Mouse (Mus musculus): Measurements from ENCODE around the gene Arhgap23. TPM values are rescaled to one million over a fixed set of nuclear protein-coding genes. Genes with fewer than 3 reads are reported as not detected.
A peak's percentile ranks its signal among the peaks of the same experiment; 100 is the strongest.

The Arhgap23 gene
- polyA plus RNA-seq, 2 experiments = 9.8 to 28.9 TPM

DNA sequence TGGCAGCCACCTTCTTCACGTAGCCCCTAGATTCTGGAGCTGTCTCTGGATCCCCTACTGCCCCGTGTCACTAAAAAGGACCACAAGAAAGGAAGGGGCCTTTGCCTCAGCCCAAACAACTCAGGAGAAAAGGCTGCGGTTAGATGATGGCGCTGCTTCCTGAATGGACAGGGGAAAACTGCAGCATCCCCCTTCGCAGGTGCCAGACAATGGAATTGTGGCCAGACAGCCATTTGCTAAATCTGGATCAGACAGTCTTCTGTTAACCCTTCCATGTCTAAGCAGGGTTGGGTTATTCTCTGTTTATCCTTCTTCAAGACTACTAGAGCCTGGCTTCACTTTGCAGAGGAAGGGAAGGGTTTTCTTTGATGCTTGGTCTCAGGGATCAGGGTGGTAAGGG is 115.6 kb downstream of the Arhgap23 start:
- Histone ChIP-seq H3K36me3 (ENCODE audit: control insufficient read depth, insufficient read depth, low read length) (no peaks in the 10 kb centered on the region), H3K4me2 (replicated peaks; ENCODE audit: low read depth, low read length, severe bottlenecking) (no peak overlapping the region), H3K4me1 (ENCODE audit: control insufficient read depth, insufficient read depth, low read length) (peaks cover 11% of the 10 kb centered on the region; the same call in 1 of the 2 replicates), H3K4me3 (replicated peaks; ENCODE audit: low read length) (no peak overlapping the region), H3K9me3 (ENCODE audit: control insufficient read depth, low read length) (no peaks in the 10 kb centered on the region), H3K9ac (ENCODE audit: low read depth, low read length, severe bottlenecking) (no peak overlapping the region), H3K27me3 (ENCODE audit: control insufficient read depth, insufficient read depth, low read length) (peaks cover 42% of the 10 kb centered on the region), H3K27ac (replicated peaks; ENCODE audit: low read depth, low read length) (no peak overlapping the region)
- no peak for TF ChIP-seq POLR2A (IDR thresholded peaks at IDR 0.05; ENCODE audit: borderline replicate concordance, extremely low read depth, insufficient read depth, insufficient read length)
- 72% methylated on average over 5 of the region's 5 CpGs for WGBS
- ATAC-seq (ENCODE audit: low FRiP score, low read depth) (no peak), DNase-seq (ENCODE audit: low spot score) (no peak)

DNA sequence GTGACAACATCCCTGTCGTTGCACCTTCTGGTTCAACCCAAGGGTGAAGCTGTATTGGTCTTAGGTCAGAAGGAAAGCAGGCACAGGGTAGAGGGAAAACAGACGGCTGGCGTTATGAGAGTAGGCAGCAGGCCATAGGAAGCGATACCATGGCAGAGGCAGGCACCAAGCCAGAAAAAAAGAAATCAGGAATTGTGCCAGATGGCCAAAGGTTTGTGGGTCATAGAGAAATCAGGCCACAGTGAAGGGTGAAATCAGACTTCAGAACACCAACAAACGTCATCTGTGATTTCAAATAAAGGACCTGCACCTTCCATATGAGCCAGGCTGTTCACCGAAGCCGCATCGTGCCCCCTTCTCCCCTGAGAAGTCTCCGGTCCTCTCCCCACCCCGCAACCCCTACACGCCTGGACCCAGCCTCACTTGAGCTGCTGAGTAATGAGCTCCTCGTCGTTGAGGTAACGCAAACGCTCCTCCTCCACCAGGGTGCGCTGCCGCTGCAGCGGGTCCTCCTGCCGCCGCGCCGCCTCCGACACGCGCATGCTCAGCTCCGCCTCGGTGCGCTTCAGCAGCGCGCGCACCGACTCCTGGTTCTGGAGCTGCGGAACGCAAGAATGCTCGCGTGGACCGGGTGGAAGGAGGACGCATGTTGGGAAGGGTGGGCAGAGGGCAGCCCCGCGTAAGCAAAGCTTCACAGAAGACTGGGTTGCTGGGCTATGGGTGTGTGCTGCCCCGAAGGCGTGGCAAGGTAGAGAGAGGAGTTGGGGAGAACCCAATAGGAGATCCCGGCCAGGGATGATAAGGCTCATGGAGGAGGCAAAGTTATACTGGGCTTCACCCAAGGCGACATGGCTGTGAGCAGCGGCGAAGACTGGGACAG is 116.3 kb downstream of the Arhgap23 start:
- DNase-seq (ENCODE audit: low spot score) = peak; percentile 62
- Histone ChIP-seq H3K27me3 (ENCODE audit: control insufficient read depth, insufficient read depth, low read length) (peaks cover 48% of the 10 kb centered on the region), H3K4me2 (replicated peaks; ENCODE audit: low read depth, low read length, severe bottlenecking) (peak overlapping the region; percentile 85), H3K9ac (ENCODE audit: low read depth, low read length, severe bottlenecking) (0 out of 2 replicates have a peak overlapping the region, but pooled peaks have one; percentile 16), H3K4me3 (replicated peaks; ENCODE audit: low read length) (peak overlapping the region; percentile 41), H3K27ac (replicated peaks; ENCODE audit: low read depth, low read length) (no peak overlapping the region), H3K9me3 (ENCODE audit: control insufficient read depth, low read length) (no peaks in the 10 kb centered on the region), H3K36me3 (ENCODE audit: control insufficient read depth, insufficient read depth, low read length) (no peaks in the 10 kb centered on the region), H3K4me1 (ENCODE audit: control insufficient read depth, insufficient read depth, low read length) (peaks cover 11% of the 10 kb centered on the region; the same call in 1 of the 2 replicates)
- no peak for TF ChIP-seq POLR2A (IDR thresholded peaks at IDR 0.05; ENCODE audit: borderline replicate concordance, extremely low read depth, insufficient read depth, insufficient read length)
- peak; percentile 70 for ATAC-seq (ENCODE audit: low FRiP score, low read depth)
- WGBS = 6% methylated on average over 46 of the region's 46 CpGs

DNA sequence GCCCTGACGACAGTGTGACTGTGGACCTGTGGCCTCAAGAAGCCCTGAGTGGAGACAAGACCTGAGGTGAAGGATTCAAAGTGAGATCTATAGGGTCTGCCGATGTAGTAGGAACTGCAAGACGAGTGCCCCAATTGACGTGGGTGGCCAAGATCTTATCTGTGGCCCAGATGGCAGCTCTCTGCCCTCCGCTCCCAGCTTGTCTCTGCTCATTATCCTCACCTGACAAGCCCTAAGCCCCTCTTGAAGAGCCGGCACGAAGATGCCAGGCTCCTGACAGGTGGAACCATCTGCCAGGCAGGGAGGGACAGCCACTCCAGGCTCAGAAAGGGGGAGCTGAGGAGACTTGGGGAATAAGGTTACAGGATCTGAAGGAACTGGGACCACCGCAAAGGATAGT is 117.0 kb downstream of the Arhgap23 start:
- peaks cover 56% of the 10 kb centered on the region for H3K27me3 ChIP-seq (ENCODE audit: control insufficient read depth, insufficient read depth, low read length)
- H3K36me3 ChIP-seq (ENCODE audit: control insufficient read depth, insufficient read depth, low read length) = no peaks in the 10 kb centered on the region
- 11% methylated on average over 8 of the region's 8 CpGs for WGBS
- DNase-seq (ENCODE audit: low spot score) (no peak), ATAC-seq (ENCODE audit: low FRiP score, low read depth) (no peak)
- peak overlapping the region; percentile 85 for H3K4me2 ChIP-seq (replicated peaks; ENCODE audit: low read depth, low read length, severe bottlenecking)
- H3K9ac ChIP-seq (ENCODE audit: low read depth, low read length, severe bottlenecking) = no peak overlapping the region
- peak overlapping the region; percentile 41; the same call in 1 of the 2 replicates for H3K4me3 ChIP-seq (replicated peaks; ENCODE audit: low read length)
- H3K9me3 ChIP-seq (ENCODE audit: control insufficient read depth, low read length) = no peaks in the 10 kb centered on the region
- H3K27ac ChIP-seq (replicated peaks; ENCODE audit: low read depth, low read length) = no peak overlapping the region
- no peak for TF ChIP-seq POLR2A (IDR thresholded peaks at IDR 0.05; ENCODE audit: borderline replicate concordance, extremely low read depth, insufficient read depth, insufficient read length)
- H3K4me1 ChIP-seq (ENCODE audit: control insufficient read depth, insufficient read depth, low read length) = peaks cover 17% of the 10 kb centered on the region; the same call in 1 of the 2 replicates

DNA sequence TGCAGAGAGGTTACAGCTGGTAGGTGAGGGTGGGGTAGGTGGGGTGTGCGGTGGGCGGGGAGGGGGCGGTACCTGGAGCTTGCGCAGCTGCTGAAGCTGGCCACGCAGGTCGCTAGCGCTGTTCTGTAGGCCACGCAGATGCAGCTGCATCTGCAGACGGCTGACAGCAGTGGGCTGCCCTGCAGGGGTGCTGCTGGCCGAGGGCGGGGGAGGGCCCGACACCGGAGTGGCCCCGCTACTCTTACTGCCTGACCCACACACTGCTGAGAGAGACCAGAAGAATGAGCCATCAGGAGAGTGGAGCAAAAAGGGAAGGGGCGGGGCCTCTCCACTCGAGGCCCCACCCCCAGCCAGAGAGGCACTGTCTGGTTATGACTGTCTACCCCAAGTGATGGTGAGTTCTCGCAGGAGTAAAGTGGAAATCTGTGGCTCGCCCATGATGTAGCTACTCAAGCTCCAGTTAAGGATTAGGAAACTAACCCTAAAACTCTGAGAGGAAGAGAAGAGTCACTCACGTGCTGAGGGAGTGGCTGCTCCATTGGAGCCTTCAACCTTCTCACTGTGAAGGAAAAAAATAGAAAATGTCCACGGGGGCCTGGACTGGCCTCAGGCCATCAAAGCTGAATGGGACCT is 117.7 kb downstream of the Arhgap23 start:
- no peak for TF ChIP-seq POLR2A (IDR thresholded peaks at IDR 0.05; ENCODE audit: borderline replicate concordance, extremely low read depth, insufficient read depth, insufficient read length)
- no peak for DNase-seq (ENCODE audit: low spot score)
- Histone ChIP-seq H3K4me2 (replicated peaks; ENCODE audit: low read depth, low read length, severe bottlenecking) (peak overlapping the region; percentile 45), H3K27me3 (ENCODE audit: control insufficient read depth, insufficient read depth, low read length) (peaks cover 63% of the 10 kb centered on the region), H3K4me3 (replicated peaks; ENCODE audit: low read length) (peak overlapping the region; percentile 26), H3K9me3 (ENCODE audit: control insufficient read depth, low read length) (no peaks in the 10 kb centered on the region), H3K36me3 (ENCODE audit: control insufficient read depth, insufficient read depth, low read length) (no peaks in the 10 kb centered on the region), H3K9ac (ENCODE audit: low read depth, low read length, severe bottlenecking) (no peak overlapping the region), H3K4me1 (ENCODE audit: control insufficient read depth, insufficient read depth, low read length) (peaks cover 17% of the 10 kb centered on the region; the same call in 1 of the 2 replicates), H3K27ac (replicated peaks; ENCODE audit: low read depth, low read length) (no peak overlapping the region)
- no peak for ATAC-seq (ENCODE audit: low FRiP score, low read depth)
- WGBS = 6% methylated on average over 20 of the region's 20 CpGs

DNA sequence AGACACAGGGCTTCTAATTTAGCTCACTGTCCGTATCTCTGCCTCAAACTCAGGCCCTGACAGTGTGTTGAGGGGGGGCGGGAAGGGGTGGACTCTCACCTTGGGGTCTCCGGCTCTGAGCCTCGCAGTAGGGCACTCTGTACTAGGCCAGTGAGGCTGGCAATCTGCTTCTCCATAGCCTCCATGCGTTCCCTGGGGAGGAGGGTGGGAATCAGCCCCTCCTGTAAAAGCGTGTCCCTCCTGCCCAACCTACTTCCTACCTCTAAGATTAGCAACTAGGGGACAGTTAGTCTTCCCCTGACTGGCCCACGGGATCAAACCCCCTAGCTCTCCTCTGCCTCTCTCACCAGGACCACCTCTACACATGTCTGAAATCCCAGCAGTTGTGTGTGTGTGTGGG is 118.3 kb downstream of the Arhgap23 start:
- Histone ChIP-seq H3K4me3 (replicated peaks; ENCODE audit: low read length) (no peak overlapping the region), H3K27me3 (ENCODE audit: control insufficient read depth, insufficient read depth, low read length) (peaks cover 69% of the 10 kb centered on the region), H3K9me3 (ENCODE audit: control insufficient read depth, low read length) (no peaks in the 10 kb centered on the region), H3K36me3 (ENCODE audit: control insufficient read depth, insufficient read depth, low read length) (no peaks in the 10 kb centered on the region), H3K4me1 (ENCODE audit: control insufficient read depth, insufficient read depth, low read length) (peaks cover 17% of the 10 kb centered on the region; the same call in 1 of the 2 replicates), H3K4me2 (replicated peaks; ENCODE audit: low read depth, low read length, severe bottlenecking) (no peak overlapping the region), H3K9ac (ENCODE audit: low read depth, low read length, severe bottlenecking) (no peak overlapping the region), H3K27ac (replicated peaks; ENCODE audit: low read depth, low read length) (no peak overlapping the region)
- DNase-seq (ENCODE audit: low spot score) (no peak), ATAC-seq (ENCODE audit: low FRiP score, low read depth) (no peak)
- WGBS = 17% methylated on average over 7 of the region's 7 CpGs
- TF ChIP-seq POLR2A (IDR thresholded peaks at IDR 0.05; ENCODE audit: borderline replicate concordance, extremely low read depth, insufficient read depth, insufficient read length) = no peak

Data from limb, embryonic 14.5 days (tissue).